Mouse (Mus musculus): ENCODE results near the gene Mapk14. TPM values are rescaled to one million over a fixed set of nuclear protein-coding genes. Genes with fewer than 3 reads are reported as not detected.

Mapk14 gene
- 121 and 131 TPM in 2 replicates for polyA plus RNA-seq (2012; rRNA removed)

- H3K27ac ChIP-seq (ENCODE audit: control insufficient read depth, insufficient read depth, low read length): peak within 1 kb of the TSS; percentile 65
- H3K36me3 ChIP-seq (ENCODE audit: control insufficient read depth, insufficient read depth, low read length): no peaks in the 10 kb centered on the region
- DNase-seq: peak; percentile 100
- H3K4me3 ChIP-seq (ENCODE audit: control insufficient read depth, insufficient read depth, low read length): peak within 1 kb of the TSS; percentile 81
- under 1% methylated on average over 86 of the region's 86 CpGs for WGBS
- H3K4me1 ChIP-seq (replicated peaks; ENCODE audit: control insufficient read depth, insufficient read depth, low read length): peaks cover 15% of the 10 kb centered on the region
- H3K27me3 ChIP-seq (ENCODE audit: control insufficient read depth, insufficient read depth, low read length): no peaks in the 10 kb centered on the region
- TF ChIP-seq CTCF (IDR thresholded peaks at IDR 0.05; ENCODE audit: borderline replicate concordance, control insufficient read depth, extremely low read depth, insufficient read depth, low read length, poor library complexity) (peak; percentile 89), POLR2A (IDR thresholded peaks at IDR 0.05; ENCODE audit: control insufficient read depth, extremely low read depth, insufficient read depth, low read length, poor library complexity) (peak; percentile 99)
Measured at GRCm38 (mm10) chr17:28690776-28691686, at the start of gene Mapk14. Mapk14 (plus strand) TSS chr17:28691329.

- no peak overlapping the region for H3K4me3 ChIP-seq (ENCODE audit: control insufficient read depth, insufficient read depth, low read length)
- no peak for DNase-seq
- no peaks in the 10 kb centered on the region for H3K36me3 ChIP-seq (ENCODE audit: control insufficient read depth, insufficient read depth, low read length)
- H3K27ac ChIP-seq (ENCODE audit: control insufficient read depth, insufficient read depth, low read length): no peak overlapping the region
- peaks cover 9% of the 10 kb centered on the region for H3K4me1 ChIP-seq (replicated peaks; ENCODE audit: control insufficient read depth, insufficient read depth, low read length)
- H3K27me3 ChIP-seq (ENCODE audit: control insufficient read depth, insufficient read depth, low read length): no peaks in the 10 kb centered on the region
- TF ChIP-seq POLR2A (IDR thresholded peaks at IDR 0.05; ENCODE audit: control insufficient read depth, extremely low read depth, insufficient read depth, low read length, poor library complexity): no peak
- no peak for TF ChIP-seq CTCF (IDR thresholded peaks at IDR 0.05; ENCODE audit: borderline replicate concordance, control insufficient read depth, extremely low read depth, insufficient read depth, low read length, poor library complexity)
- 51% methylated on average over 3 of the region's 3 CpGs for WGBS
Measured at GRCm38 (mm10) chr17:28643697-28644096, 47.4 kb upstream of the Mapk14 start.

- Histone ChIP-seq H3K4me3 (ENCODE audit: control insufficient read depth, insufficient read depth, low read length) (no peak overlapping the region), H3K27ac (ENCODE audit: control insufficient read depth, insufficient read depth, low read length) (no peak overlapping the region), H3K27me3 (ENCODE audit: control insufficient read depth, insufficient read depth, low read length) (no peaks in the 10 kb centered on the region), H3K4me1 (replicated peaks; ENCODE audit: control insufficient read depth, insufficient read depth, low read length) (peaks cover 9% of the 10 kb centered on the region), H3K36me3 (ENCODE audit: control insufficient read depth, insufficient read depth, low read length) (no peaks in the 10 kb centered on the region)
- no peak for DNase-seq
- 43% methylated on average over 4 of the region's 4 CpGs for WGBS
- TF ChIP-seq CTCF (IDR thresholded peaks at IDR 0.05; ENCODE audit: borderline replicate concordance, control insufficient read depth, extremely low read depth, insufficient read depth, low read length, poor library complexity): no peak
- TF ChIP-seq POLR2A (IDR thresholded peaks at IDR 0.05; ENCODE audit: control insufficient read depth, extremely low read depth, insufficient read depth, low read length, poor library complexity): no peak
Measured at GRCm38 (mm10) chr17:28644112-28644511, 47.0 kb upstream of the Mapk14 start.

- 98% methylated on average over 3 of the region's 3 CpGs for WGBS
- no peaks in the 10 kb centered on the region for H3K36me3 ChIP-seq (ENCODE audit: control insufficient read depth, insufficient read depth, low read length)
- H3K4me3 ChIP-seq (ENCODE audit: control insufficient read depth, insufficient read depth, low read length): no peak overlapping the region
- TF ChIP-seq CTCF (IDR thresholded peaks at IDR 0.05; ENCODE audit: borderline replicate concordance, control insufficient read depth, extremely low read depth, insufficient read depth, low read length, poor library complexity): no peak
- no peak for TF ChIP-seq POLR2A (IDR thresholded peaks at IDR 0.05; ENCODE audit: control insufficient read depth, extremely low read depth, insufficient read depth, low read length, poor library complexity)
- H3K4me1 ChIP-seq (replicated peaks; ENCODE audit: control insufficient read depth, insufficient read depth, low read length): peaks cover 9% of the 10 kb centered on the region
- DNase-seq: no peak
- no peaks in the 10 kb centered on the region for H3K27me3 ChIP-seq (ENCODE audit: control insufficient read depth, insufficient read depth, low read length)
- no peak overlapping the region for H3K27ac ChIP-seq (ENCODE audit: control insufficient read depth, insufficient read depth, low read length)
Measured at GRCm38 (mm10) chr17:28646221-28646620, 44.9 kb upstream of the Mapk14 start.

GRCm38 (mm10) chr17:28648607-28649370, 42.3 kb upstream of the Mapk14 start:
- peak; percentile 64 for DNase-seq
- 72% methylated on average over 6 of the region's 6 CpGs for WGBS
- H3K27me3 ChIP-seq (ENCODE audit: control insufficient read depth, insufficient read depth, low read length): no peaks in the 10 kb centered on the region

GRCm38 (mm10) chr17:28650268-28650667, 40.9 kb upstream of the Mapk14 start:
- Histone ChIP-seq H3K4me1 (replicated peaks; ENCODE audit: control insufficient read depth, insufficient read depth, low read length) (no peaks in the 10 kb centered on the region), H3K27me3 (ENCODE audit: control insufficient read depth, insufficient read depth, low read length) (no peaks in the 10 kb centered on the region), H3K27ac (ENCODE audit: control insufficient read depth, insufficient read depth, low read length) (no peak overlapping the region), H3K4me3 (ENCODE audit: control insufficient read depth, insufficient read depth, low read length) (no peak overlapping the region), H3K36me3 (ENCODE audit: control insufficient read depth, insufficient read depth, low read length) (no peaks in the 10 kb centered on the region)
- no peak for TF ChIP-seq POLR2A (IDR thresholded peaks at IDR 0.05; ENCODE audit: control insufficient read depth, extremely low read depth, insufficient read depth, low read length, poor library complexity)
- TF ChIP-seq CTCF (IDR thresholded peaks at IDR 0.05; ENCODE audit: borderline replicate concordance, control insufficient read depth, extremely low read depth, insufficient read depth, low read length, poor library complexity): no peak
- no peak for DNase-seq
- WGBS: 92% methylated on average over 3 of the region's 3 CpGs

More at GRCm38 (mm10) chr17:28648607-28649370, 42.3 kb upstream of the Mapk14 start:
- no peak overlapping the region for H3K27ac ChIP-seq (ENCODE audit: control insufficient read depth, insufficient read depth, low read length)
- H3K4me3 ChIP-seq (ENCODE audit: control insufficient read depth, insufficient read depth, low read length): no peak overlapping the region
- TF ChIP-seq CTCF (IDR thresholded peaks at IDR 0.05; ENCODE audit: borderline replicate concordance, control insufficient read depth, extremely low read depth, insufficient read depth, low read length, poor library complexity) (peak; percentile 61; the same call in 1 of the 2 replicates), POLR2A (IDR thresholded peaks at IDR 0.05; ENCODE audit: control insufficient read depth, extremely low read depth, insufficient read depth, low read length, poor library complexity) (no peak)
- no peaks in the 10 kb centered on the region for H3K36me3 ChIP-seq (ENCODE audit: control insufficient read depth, insufficient read depth, low read length)
- H3K4me1 ChIP-seq (replicated peaks; ENCODE audit: control insufficient read depth, insufficient read depth, low read length): no peaks in the 10 kb centered on the region
